Mouse (Mus musculus) erythroblast, adult 5-6 weeks (primary cell): ENCODE measurements around the gene Tmem184a. TPM values are rescaled to one million over a fixed set of nuclear protein-coding genes. Genes with fewer than 3 reads are reported as not detected.

Source experiments
- total RNA-seq, 2 experiments: library from RNA; stranded (forward) in 1 of 2; stranded (reverse) in 1 of 2; fragments of 150-400 nt in 1 of 2; fragments of 200-764, 138-1000 nt in 1 of 2; gene quantifications; 2 replicates each; pipeline versions ENCODE4 v1.2.3 to v1.2.4; 2015 to 2017; ENCODE audit warnings: low replicate concordance in 2 of 2

Tmem184a gene
- total RNA-seq, 2 experiments from 2014 or later, result not detected

Other genes starting within 250 kb of the Tmem184a start
- 9.0 and 11.1 TPM in 2 replicates for gene Micall2, start 83.6 kb downstream of the Tmem184a start, total RNA-seq (2015; ENCODE audit: low replicate concordance)
- gene Micall2, start 83.6 kb downstream of the Tmem184a start, total RNA-seq (2017; ENCODE audit: low replicate concordance), result 12.2 and 21.9 TPM in 2 replicates
- gene Ints1, start 44.2 kb downstream of the Tmem184a start, total RNA-seq (2015; ENCODE audit: low replicate concordance), result 21.3 and 30.7 TPM in 2 replicates
- gene Ints1, start 44.2 kb downstream of the Tmem184a start, total RNA-seq (2017; ENCODE audit: low replicate concordance), result 10.9 and 28.0 TPM in 2 replicates
- 72.4 and 83.0 TPM in 2 replicates for gene Mafk, start 28.4 kb downstream of the Tmem184a start, total RNA-seq (2015; ENCODE audit: low replicate concordance)
- 147 and 218 TPM in 2 replicates for gene Mafk, start 28.4 kb downstream of the Tmem184a start, total RNA-seq (2017; ENCODE audit: low replicate concordance)
- not detected in 2 replicates for gene Gm26938, start 6.5 kb upstream of the Tmem184a start, total RNA-seq (2015; ENCODE audit: low replicate concordance)
- not detected in 2 replicates for gene Gm26938, start 6.5 kb upstream of the Tmem184a start, total RNA-seq (2017; ENCODE audit: low replicate concordance)
- gene Psmg3, start 7.0 kb upstream of the Tmem184a start, total RNA-seq (2015; ENCODE audit: low replicate concordance), result 4.0 and 6.0 TPM in 2 replicates
- gene Psmg3, start 7.0 kb upstream of the Tmem184a start, total RNA-seq (2017; ENCODE audit: low replicate concordance), result 4.3 and 6.1 TPM in 2 replicates
- not detected in 2 replicates for gene Elfn1, start 88.0 kb upstream of the Tmem184a start, total RNA-seq (2015; ENCODE audit: low replicate concordance)
- gene Elfn1, start 88.0 kb upstream of the Tmem184a start, total RNA-seq (2017; ENCODE audit: low replicate concordance), result not detected in 2 replicates